Mouse (Mus musculus) forebrain, embryonic 13.5 days (tissue): ENCODE data around the gene Asns. TPM values are rescaled to one million over a fixed set of nuclear protein-coding genes. Genes with fewer than 3 reads are reported as not detected.

ENCODE experiments used
- polyA plus RNA-seq: library from polyadenylated mRNA; unstranded; fragments of >200 nt; fragmentation: Nextera tagmentation; extraction: Ambion mirVana; gene quantifications from 2 replicates; pipeline ENCODE4 v1.2.1, GENCODE M21; 2015

Gene Asns
- polyA plus RNA-seq, 1 experiment from 2014 or later: 35.2 TPM

Other genes starting within 250 kb of the Asns start
- 35.4 and 47.8 TPM in 2 replicates for gene Tac1, start 138.4 kb downstream of the Asns start, polyA plus RNA-seq
- 1.5 and 1.6 TPM in 2 replicates for gene C1galt1, start 151.6 kb upstream of the Asns start, polyA plus RNA-seq